Mouse (Mus musculus): ENCODE results near the gene Trim2. TPM values are rescaled to one million over a fixed set of nuclear protein-coding genes. Genes with fewer than 3 reads are reported as not detected.

Gene Trim2
- polyA plus RNA-seq, 2 experiments = 17.4 to 28.1 TPM

DNA sequence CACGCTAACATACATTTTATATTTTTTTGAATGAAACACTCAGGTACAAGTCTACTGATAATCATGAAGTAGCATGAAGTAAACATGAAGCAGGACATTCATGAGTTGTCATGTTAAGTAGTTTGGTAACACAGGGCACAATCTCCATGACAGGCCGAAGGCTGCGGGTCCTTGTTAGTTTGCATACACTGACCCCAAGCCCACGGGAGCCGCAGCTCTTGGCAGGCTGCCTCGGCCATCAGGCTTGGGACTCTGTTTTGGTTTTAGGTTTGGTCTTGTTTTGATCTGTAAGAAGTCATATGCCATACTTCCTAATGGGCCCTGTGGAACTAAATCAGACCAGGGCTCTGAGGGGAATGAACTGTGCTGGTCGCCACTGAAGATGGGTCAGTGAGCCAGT is 188.0 kb downstream of the Trim2 start:
- H3K9me3 ChIP-seq (ENCODE audit: control insufficient read depth, low read length) = no peaks in the 10 kb centered on the region
- TF ChIP-seq POLR2A (IDR thresholded peaks at IDR 0.05; ENCODE audit: borderline replicate concordance, extremely low read depth, insufficient read depth, insufficient read length) = no peak
- no peaks in the 10 kb centered on the region for H3K36me3 ChIP-seq (ENCODE audit: control insufficient read depth, insufficient read depth, low read length)
- no peak for DNase-seq (ENCODE audit: low spot score)
- H3K27ac ChIP-seq (replicated peaks; ENCODE audit: low read depth, low read length) = no peak overlapping the region
- no peak overlapping the region for H3K4me3 ChIP-seq (replicated peaks; ENCODE audit: low read length)
- no peaks in the 10 kb centered on the region for H3K4me1 ChIP-seq (ENCODE audit: control insufficient read depth, insufficient read depth, low read length)
- ATAC-seq (ENCODE audit: low FRiP score, low read depth) = no peak
- no peak overlapping the region for H3K4me2 ChIP-seq (replicated peaks; ENCODE audit: low read depth, low read length, severe bottlenecking)
- no peaks in the 10 kb centered on the region for H3K27me3 ChIP-seq (ENCODE audit: control insufficient read depth, insufficient read depth, low read length)
- no peak overlapping the region for H3K9ac ChIP-seq (ENCODE audit: low read depth, low read length, severe bottlenecking)
- WGBS = 74% methylated on average over 7 of the region's 7 CpGs

DNA sequence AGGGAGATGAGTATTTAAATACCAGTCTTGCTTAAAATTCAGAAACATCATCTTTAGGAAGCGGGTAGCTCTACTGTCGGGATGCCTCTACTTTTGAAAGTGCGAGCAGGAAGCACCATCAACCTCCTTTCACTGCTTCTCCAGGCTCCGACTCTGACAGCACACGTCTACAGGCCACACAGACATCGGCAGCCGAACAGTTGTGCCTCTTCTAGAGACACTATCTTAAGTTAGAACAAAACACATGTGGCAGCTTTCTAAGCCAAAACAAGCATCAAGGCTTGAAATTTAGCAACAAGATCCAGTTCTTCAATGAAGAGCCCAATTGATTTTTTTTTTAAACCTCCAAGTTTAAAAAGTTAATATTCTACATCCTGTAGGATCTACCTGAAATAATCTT is 188.5 kb downstream of the Trim2 start:
- H3K4me1 ChIP-seq (ENCODE audit: control insufficient read depth, insufficient read depth, low read length) = no peaks in the 10 kb centered on the region
- H3K4me2 ChIP-seq (replicated peaks; ENCODE audit: low read depth, low read length, severe bottlenecking) = no peak overlapping the region
- H3K9ac ChIP-seq (ENCODE audit: low read depth, low read length, severe bottlenecking) = no peak overlapping the region
- no peak overlapping the region for H3K4me3 ChIP-seq (replicated peaks; ENCODE audit: low read length)
- no peak overlapping the region for H3K27ac ChIP-seq (replicated peaks; ENCODE audit: low read depth, low read length)
- no peaks in the 10 kb centered on the region for H3K27me3 ChIP-seq (ENCODE audit: control insufficient read depth, insufficient read depth, low read length)
- no peaks in the 10 kb centered on the region for H3K9me3 ChIP-seq (ENCODE audit: control insufficient read depth, low read length)
- WGBS = 64% methylated on average over 7 of the region's 7 CpGs
- no peaks in the 10 kb centered on the region for H3K36me3 ChIP-seq (ENCODE audit: control insufficient read depth, insufficient read depth, low read length)
- TF ChIP-seq POLR2A (IDR thresholded peaks at IDR 0.05; ENCODE audit: borderline replicate concordance, extremely low read depth, insufficient read depth, insufficient read length) = no peak
- no peak for DNase-seq (ENCODE audit: low spot score)
- ATAC-seq (ENCODE audit: low FRiP score, low read depth) = no peak

Other genes with a start within 250 kb of the Trim2 start
- gene Mnd1, start 151.1 kb downstream of the Trim2 start, polyA plus RNA-seq (2012; rRNA removed) = 4.4 and 9.8 TPM in 2 replicates
- 13.3 and 14.3 TPM in 2 replicates for gene Mnd1, start 151.1 kb downstream of the Trim2 start, polyA plus RNA-seq (2014; fragmentation: Nextera tagmentation; extraction: Ambion mirVana)
- 0.26 and 0.39 TPM in 2 replicates for gene Gm6525, start 132.8 kb downstream of the Trim2 start, polyA plus RNA-seq (2012; rRNA removed)
- gene Gm6525, start 132.8 kb downstream of the Trim2 start, polyA plus RNA-seq (2014; fragmentation: Nextera tagmentation; extraction: Ambion mirVana) = 0.55 and 0.84 TPM in 2 replicates
- 2.7 and 2.9 TPM in 2 replicates for gene Fhdc1, start 173.6 kb upstream of the Trim2 start, polyA plus RNA-seq (2012; rRNA removed)
- gene Fhdc1, start 173.6 kb upstream of the Trim2 start, polyA plus RNA-seq (2014; fragmentation: Nextera tagmentation; extraction: Ambion mirVana) = 6.0 and 7.5 TPM in 2 replicates

All from limb, embryonic 14.5 days (tissue).